Mouse (Mus musculus): ENCODE measurements around the gene Pbx4. TPM values are rescaled to one million over a fixed set of nuclear protein-coding genes. Genes with fewer than 3 reads are reported as not detected.
A peak's percentile ranks its signal among the peaks of the same experiment; 100 is the strongest.

Gene Pbx4
- polyA plus RNA-seq, 1 experiment: not detected

DNA sequence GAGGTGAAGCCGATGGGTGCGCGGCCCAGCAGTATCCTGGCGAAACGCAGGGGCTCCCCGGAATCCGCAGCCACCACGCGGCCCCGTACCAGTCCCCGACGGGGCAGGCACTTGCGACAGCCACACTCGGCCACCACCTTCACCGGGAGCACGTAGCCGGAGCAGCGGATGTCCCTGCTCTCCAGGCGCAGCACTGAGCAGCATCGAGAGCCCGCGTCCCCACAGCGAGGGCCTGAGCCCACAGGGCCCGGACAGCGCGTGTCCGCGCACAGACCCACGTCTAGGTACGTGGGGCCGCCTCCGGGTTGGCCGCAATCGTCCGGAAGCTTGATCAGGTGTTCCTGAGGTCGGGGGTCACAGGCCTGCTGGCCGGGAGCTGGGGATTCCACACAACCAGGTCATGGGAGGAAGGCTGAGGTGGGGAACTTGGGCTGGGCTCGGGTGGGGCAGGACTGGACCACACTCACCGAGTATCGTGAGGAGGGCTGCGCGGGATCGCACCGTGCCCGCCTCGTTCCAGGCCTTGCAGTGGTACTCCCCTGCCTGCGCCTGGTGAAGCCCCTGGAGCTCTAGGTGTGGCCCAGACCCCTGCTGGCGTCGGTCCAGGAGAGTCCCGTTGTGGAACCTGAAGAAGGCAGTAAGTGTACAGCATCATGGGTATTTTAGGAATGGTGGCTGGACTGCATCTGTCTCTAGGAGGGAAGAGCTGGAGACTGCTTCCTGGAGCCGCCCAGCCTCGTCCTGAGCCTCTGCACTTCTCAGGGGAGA, 50.7 kb downstream of the Pbx4 start:
- Histone ChIP-seq H3K27ac (ENCODE audit: insufficient read depth, low read depth, low read length) (no peak overlapping the region), H3K4me1 (ENCODE audit: control insufficient read depth, insufficient read depth, low read length) (peaks cover 55% of the 10 kb centered on the region), H3K4me3 (ENCODE audit: insufficient read depth, low read depth, low read length) (no peak overlapping the region)
- 26% methylated on average over 52 of the region's 52 CpGs for WGBS
- no peak for TF ChIP-seq POLR2A (IDR thresholded peaks at IDR 0.05; ENCODE audit: insufficient read depth, low read depth, low read length)
- no peak for TF ChIP-seq CTCF (IDR thresholded peaks at IDR 0.05; ENCODE audit: insufficient read depth, low read depth, low read length)

DNA sequence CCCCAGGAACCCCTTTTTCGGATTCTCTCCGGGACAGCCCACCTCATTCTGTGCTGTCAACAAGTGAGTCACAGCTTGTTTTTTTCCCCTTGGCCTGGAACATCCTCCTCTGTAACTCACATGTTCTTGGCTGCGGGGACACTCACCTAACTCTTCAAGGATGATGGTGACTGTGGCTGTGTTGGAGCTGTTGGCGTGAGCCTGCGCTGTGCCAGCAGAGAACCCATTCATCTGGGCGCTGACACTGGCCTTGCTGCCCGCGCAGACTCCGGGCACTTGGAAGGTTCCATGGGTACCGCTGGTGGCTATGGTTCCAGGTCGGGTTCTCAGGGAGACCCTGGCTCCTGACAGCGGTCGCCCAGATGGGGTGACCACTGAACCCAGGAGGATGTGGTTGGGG, 51.9 kb downstream of the Pbx4 start:
- TF ChIP-seq POLR2A (IDR thresholded peaks at IDR 0.05; ENCODE audit: insufficient read depth, low read depth, low read length): no peak
- TF ChIP-seq CTCF (IDR thresholded peaks at IDR 0.05; ENCODE audit: insufficient read depth, low read depth, low read length): no peak
- peaks cover 66% of the 10 kb centered on the region for H3K4me1 ChIP-seq (ENCODE audit: control insufficient read depth, insufficient read depth, low read length)
- H3K4me3 ChIP-seq (ENCODE audit: insufficient read depth, low read depth, low read length): no peak overlapping the region
- WGBS: 67% methylated on average over 13 of the region's 13 CpGs
- H3K27ac ChIP-seq (ENCODE audit: insufficient read depth, low read depth, low read length): no peak overlapping the region

DNA sequence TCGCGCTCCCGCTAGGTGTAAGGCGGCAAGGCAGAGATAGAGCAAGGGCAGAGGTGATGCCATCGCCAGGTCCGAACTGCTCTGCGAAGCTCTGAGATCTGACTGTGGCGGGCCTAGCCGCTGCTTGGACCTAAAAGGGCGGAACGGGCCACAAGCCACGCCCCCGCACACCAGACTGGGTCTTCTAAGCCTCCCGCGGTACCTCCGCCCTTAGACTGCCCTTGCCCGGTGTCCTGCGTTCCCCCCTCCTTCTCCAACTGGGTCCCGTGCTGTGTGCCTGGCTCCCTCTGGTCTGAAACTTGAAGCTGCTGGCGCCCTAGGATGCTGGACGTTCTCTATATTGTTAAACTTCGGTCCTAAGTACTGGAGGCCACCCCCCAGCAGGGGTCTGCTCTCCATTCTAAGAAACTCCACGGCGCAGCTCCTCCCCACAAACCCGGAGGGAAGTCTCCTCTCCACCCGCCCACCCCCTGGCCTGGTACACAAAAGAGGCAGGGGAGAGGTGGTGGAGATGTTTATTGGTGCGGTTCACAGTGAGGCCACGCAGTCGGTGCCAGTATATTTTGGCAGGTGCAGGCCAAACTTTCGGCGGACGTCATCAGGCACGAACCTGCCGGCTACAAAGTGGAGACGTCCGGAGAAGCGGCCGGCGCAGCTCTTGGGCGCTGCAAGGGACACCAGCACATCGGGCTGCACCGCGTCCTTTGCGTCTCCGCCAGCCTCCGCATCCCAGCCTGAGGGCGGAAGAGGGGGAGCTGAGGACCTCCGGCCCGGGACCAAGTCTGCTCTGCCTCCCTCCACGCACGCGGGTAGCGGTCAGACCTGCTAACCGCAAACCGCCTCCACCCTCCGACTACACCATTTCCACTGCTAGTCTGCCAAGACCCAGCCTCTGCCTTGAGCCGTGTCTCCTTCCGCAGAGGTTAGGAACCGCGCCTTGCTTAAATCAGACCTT, 55.3 kb downstream of the Pbx4 start, which contains the start of gene Cilp2:
Gene Cilp2 (minus strand): TSS at position 399 of the 955 bp plus-strand sequence.
- WGBS: 2% methylated on average over 60 of the region's 60 CpGs
- Histone ChIP-seq H3K4me1 (ENCODE audit: control insufficient read depth, insufficient read depth, low read length) (peaks cover 50% of the 10 kb centered on the region), H3K4me3 (ENCODE audit: insufficient read depth, low read depth, low read length) (peak within 1 kb of the TSS; percentile 27), H3K27ac (ENCODE audit: insufficient read depth, low read depth, low read length) (no peak within 1 kb of the TSS)
- TF ChIP-seq POLR2A (IDR thresholded peaks at IDR 0.05; ENCODE audit: insufficient read depth, low read depth, low read length) (no peak), CTCF (IDR thresholded peaks at IDR 0.05; ENCODE audit: insufficient read depth, low read depth, low read length) (no peak)

- Histone ChIP-seq H3K4me3 (ENCODE audit: insufficient read depth, low read depth, low read length) (peak overlapping the region; percentile 27; the same call in 1 of the 2 replicates), H3K27ac (ENCODE audit: insufficient read depth, low read depth, low read length) (no peak overlapping the region), H3K4me1 (ENCODE audit: control insufficient read depth, insufficient read depth, low read length) (peaks cover 50% of the 10 kb centered on the region)
- WGBS: 13% methylated on average over 24 of the region's 24 CpGs
- no peak for TF ChIP-seq CTCF (IDR thresholded peaks at IDR 0.05; ENCODE audit: insufficient read depth, low read depth, low read length)
- no peak for TF ChIP-seq POLR2A (IDR thresholded peaks at IDR 0.05; ENCODE audit: insufficient read depth, low read depth, low read length)
These were observed 56.1 kb downstream of the Pbx4 start for GRCm38 (mm10) chr8:69888244-69888866.

- H3K27ac ChIP-seq (ENCODE audit: insufficient read depth, low read depth, low read length): no peak overlapping the region
- H3K4me3 ChIP-seq (ENCODE audit: insufficient read depth, low read depth, low read length): peak overlapping the region; percentile 27; the same call in 1 of the 2 replicates
- WGBS: 13% methylated on average over 32 of the region's 32 CpGs
- TF ChIP-seq POLR2A (IDR thresholded peaks at IDR 0.05; ENCODE audit: insufficient read depth, low read depth, low read length) (no peak), CTCF (IDR thresholded peaks at IDR 0.05; ENCODE audit: insufficient read depth, low read depth, low read length) (no peak)
- peaks cover 54% of the 10 kb centered on the region for H3K4me1 ChIP-seq (ENCODE audit: control insufficient read depth, insufficient read depth, low read length)
These were observed 56.6 kb downstream of the Pbx4 start for GRCm38 (mm10) chr8:69888902-69889301.

- H3K4me3 ChIP-seq (ENCODE audit: insufficient read depth, low read depth, low read length): no peak overlapping the region
- WGBS: 32% methylated on average over 19 of the region's 19 CpGs
- TF ChIP-seq CTCF (IDR thresholded peaks at IDR 0.05; ENCODE audit: insufficient read depth, low read depth, low read length): peak; percentile 69
- TF ChIP-seq POLR2A (IDR thresholded peaks at IDR 0.05; ENCODE audit: insufficient read depth, low read depth, low read length): no peak
- no peak overlapping the region for H3K27ac ChIP-seq (ENCODE audit: insufficient read depth, low read depth, low read length)
- peaks cover 66% of the 10 kb centered on the region for H3K4me1 ChIP-seq (ENCODE audit: control insufficient read depth, insufficient read depth, low read length)
These were observed 58.5 kb downstream of the Pbx4 start for GRCm38 (mm10) chr8:69890813-69891241.

- Histone ChIP-seq H3K4me3 (ENCODE audit: insufficient read depth, low read depth, low read length) (no peak overlapping the region), H3K27ac (ENCODE audit: insufficient read depth, low read depth, low read length) (no peak overlapping the region), H3K4me1 (ENCODE audit: control insufficient read depth, insufficient read depth, low read length) (peaks cover 51% of the 10 kb centered on the region)
- TF ChIP-seq POLR2A (IDR thresholded peaks at IDR 0.05; ENCODE audit: insufficient read depth, low read depth, low read length): no peak
- peak; percentile 48; the same call in 1 of the 2 replicates for TF ChIP-seq CTCF (IDR thresholded peaks at IDR 0.05; ENCODE audit: insufficient read depth, low read depth, low read length)
- WGBS: 33% methylated on average over 17 of the region's 17 CpGs
These were observed 61.6 kb downstream of the Pbx4 start for GRCm38 (mm10) chr8:69893863-69894262.

DNA sequence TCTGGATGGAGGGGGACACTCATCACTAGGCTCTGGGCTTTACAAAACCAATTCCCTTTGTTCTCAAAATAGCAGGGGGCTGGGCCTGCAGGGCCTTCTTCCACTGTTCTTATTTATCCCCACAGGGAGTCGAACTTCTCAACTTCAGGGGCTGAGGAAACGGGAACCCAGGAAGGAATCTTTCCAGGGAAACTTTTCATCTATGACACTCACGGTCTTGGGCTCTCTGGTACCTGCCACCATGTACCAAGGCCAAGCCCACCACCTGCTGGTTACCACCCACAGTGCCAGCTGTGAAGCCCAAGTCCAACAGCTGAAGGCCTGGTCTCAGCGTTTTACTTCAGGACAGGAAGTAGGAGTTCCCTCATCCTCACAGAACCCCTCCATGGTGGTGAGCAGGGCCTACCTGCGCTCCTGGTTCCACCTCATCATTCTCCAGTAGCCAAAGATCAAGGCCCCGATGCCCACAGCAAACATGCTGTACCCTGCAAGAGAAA, 62.6 kb downstream of the Pbx4 start:
- H3K27ac ChIP-seq (ENCODE audit: insufficient read depth, low read depth, low read length): no peak overlapping the region
- 44% methylated on average over 6 of the region's 6 CpGs for WGBS
- no peak for TF ChIP-seq CTCF (IDR thresholded peaks at IDR 0.05; ENCODE audit: insufficient read depth, low read depth, low read length)
- H3K4me3 ChIP-seq (ENCODE audit: insufficient read depth, low read depth, low read length): no peak overlapping the region
- H3K4me1 ChIP-seq (ENCODE audit: control insufficient read depth, insufficient read depth, low read length): peaks cover 47% of the 10 kb centered on the region

All from olfactory bulb, adult 2 months (tissue).